Mouse (Mus musculus): ENCODE data around the gene Bcr. TPM values are rescaled to one million over a fixed set of nuclear protein-coding genes. Genes with fewer than 3 reads are reported as not detected.

Gene Bcr
- polyA plus RNA-seq, 1 experiment from 2014 or later = 7.5 TPM

- Histone ChIP-seq H3K9ac (no peak overlapping the region), H3K27me3 (no peaks in the 10 kb centered on the region), H3K36me3 (no peaks in the 10 kb centered on the region), H3K4me1 (peaks cover 59% of the 10 kb centered on the region), H3K4me2 (no peak overlapping the region), H3K9me3 (no peaks in the 10 kb centered on the region), H3K4me3 (no peak overlapping the region), H3K27ac (peak overlapping the region; percentile 44; the same call in 1 of the 2 replicates)
- WGBS = 57% methylated on average over 7 of the region's 7 CpGs
- no peak for ATAC-seq (ENCODE audit: insufficient number of reproducible peaks, low FRiP score, low TSS enrichment, low read depth)
These were observed 39.9 kb downstream of the Bcr start for GRCm38 (mm10) chr10:75100298-75100697.

DNA sequence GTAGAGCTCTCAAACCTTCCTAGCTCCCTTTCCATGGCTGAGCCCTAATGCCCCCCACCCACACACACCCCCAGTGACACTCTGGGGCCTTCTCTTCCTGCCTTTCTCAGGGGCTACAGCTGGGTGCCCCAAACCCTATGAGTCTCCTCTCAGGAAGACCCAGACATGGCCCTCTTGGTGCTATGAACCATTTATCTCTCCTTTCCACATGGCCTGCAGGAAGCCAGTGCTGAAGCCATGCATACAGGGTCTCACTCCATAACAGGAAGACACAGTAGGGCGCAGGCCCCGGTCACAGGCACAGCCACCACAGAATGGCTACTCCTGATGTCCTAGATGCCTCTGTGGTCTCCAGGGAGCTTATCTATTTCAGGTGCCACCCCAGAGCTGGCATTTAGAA lies 43.1 kb downstream of the Bcr start:
- no peak for ATAC-seq (ENCODE audit: insufficient number of reproducible peaks, low FRiP score, low TSS enrichment, low read depth)
- Histone ChIP-seq H3K27me3 (no peaks in the 10 kb centered on the region), H3K9ac (no peak overlapping the region), H3K36me3 (no peaks in the 10 kb centered on the region), H3K4me3 (no peak overlapping the region), H3K4me1 (peaks cover 64% of the 10 kb centered on the region), H3K27ac (no peak overlapping the region), H3K9me3 (no peaks in the 10 kb centered on the region), H3K4me2 (no peak overlapping the region)
- WGBS = 83% methylated on average over 2 of the region's 2 CpGs

- H3K9ac ChIP-seq = no peak overlapping the region
- no peak overlapping the region for H3K4me2 ChIP-seq
- 43% methylated on average over 9 of the region's 9 CpGs for WGBS
- H3K4me3 ChIP-seq = no peak overlapping the region
- H3K4me1 ChIP-seq = peaks cover 55% of the 10 kb centered on the region
- no peaks in the 10 kb centered on the region for H3K36me3 ChIP-seq
- H3K9me3 ChIP-seq = no peaks in the 10 kb centered on the region
- ATAC-seq (ENCODE audit: insufficient number of reproducible peaks, low FRiP score, low TSS enrichment, low read depth) = no peak
- peak overlapping the region; percentile 60 for H3K27ac ChIP-seq
- no peaks in the 10 kb centered on the region for H3K27me3 ChIP-seq
These were observed 44.1 kb downstream of the Bcr start for GRCm38 (mm10) chr10:75104191-75105098.

DNA sequence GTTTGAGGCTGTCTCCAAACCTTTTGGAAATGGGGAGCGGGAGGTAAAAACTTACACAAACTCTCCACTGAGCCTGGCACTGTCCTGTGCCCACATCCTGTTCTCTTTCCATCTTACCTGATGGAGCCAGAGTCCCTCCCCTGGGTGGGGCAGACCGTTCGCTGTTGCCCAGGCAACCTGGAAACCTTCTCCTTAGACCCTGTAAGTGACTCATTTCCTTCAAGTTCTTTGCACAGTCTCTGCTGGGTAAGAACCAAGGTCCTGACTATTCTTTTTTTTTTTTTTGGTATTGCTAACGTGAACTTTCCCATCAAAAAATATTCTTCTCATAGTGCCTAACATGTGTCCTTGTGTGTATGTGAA lies 44.7 kb downstream of the Bcr start:
- Histone ChIP-seq H3K27ac (0 out of 2 replicates have a peak overlapping the region, but pooled peaks have one; percentile 60), H3K9me3 (no peaks in the 10 kb centered on the region), H3K27me3 (no peaks in the 10 kb centered on the region), H3K9ac (no peak overlapping the region), H3K4me1 (peaks cover 55% of the 10 kb centered on the region), H3K4me2 (no peak overlapping the region), H3K4me3 (no peak overlapping the region), H3K36me3 (no peaks in the 10 kb centered on the region)
- no peak for ATAC-seq (ENCODE audit: insufficient number of reproducible peaks, low FRiP score, low TSS enrichment, low read depth)
- WGBS = 56% methylated on average over 4 of the region's 4 CpGs

- ATAC-seq (ENCODE audit: insufficient number of reproducible peaks, low FRiP score, low TSS enrichment, low read depth) = no peak
- 82% methylated on average over 5 of the region's 5 CpGs for WGBS
- no peaks in the 10 kb centered on the region for H3K27me3 ChIP-seq
- no peak overlapping the region for H3K27ac ChIP-seq
- H3K4me3 ChIP-seq = no peak overlapping the region
- H3K4me2 ChIP-seq = no peak overlapping the region
- H3K4me1 ChIP-seq = peaks cover 51% of the 10 kb centered on the region
- no peaks in the 10 kb centered on the region for H3K36me3 ChIP-seq
- H3K9ac ChIP-seq = no peak overlapping the region
- no peaks in the 10 kb centered on the region for H3K9me3 ChIP-seq
These were observed 45.3 kb downstream of the Bcr start for GRCm38 (mm10) chr10:75105687-75106086.

DNA sequence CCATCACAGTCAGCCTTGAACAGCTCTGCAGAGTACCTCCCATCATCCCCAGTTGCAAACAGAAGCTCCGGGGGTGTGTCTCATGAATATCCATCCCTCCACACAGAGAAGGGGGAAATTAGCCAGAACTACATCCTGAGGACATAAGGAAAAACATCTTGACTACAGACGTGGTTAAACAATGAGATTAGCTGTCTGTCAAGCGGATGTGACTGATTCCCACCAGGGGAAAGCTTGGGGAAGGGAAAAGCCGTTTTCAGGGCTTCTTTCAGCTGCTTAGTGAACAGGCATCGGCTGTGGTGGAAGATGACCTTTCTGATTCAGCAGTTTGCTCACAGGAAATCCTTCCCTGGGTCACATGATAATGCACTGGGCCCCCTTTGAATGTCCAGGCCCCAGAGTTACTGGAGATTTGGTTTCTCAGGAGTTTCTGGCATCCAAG lies 46.6 kb downstream of the Bcr start:
- 33% methylated on average over 5 of the region's 5 CpGs for WGBS
- peaks cover 58% of the 10 kb centered on the region for H3K4me1 ChIP-seq
- ATAC-seq (ENCODE audit: insufficient number of reproducible peaks, low FRiP score, low TSS enrichment, low read depth) = no peak

GRCm38 (mm10) chr10:75108092-75108491 lies 47.7 kb downstream of the Bcr start:
- WGBS = 72% methylated on average over 3 of the region's 3 CpGs
- Histone ChIP-seq H3K27ac (no peak overlapping the region), H3K27me3 (no peaks in the 10 kb centered on the region), H3K9me3 (no peaks in the 10 kb centered on the region), H3K4me1 (peaks cover 65% of the 10 kb centered on the region), H3K36me3 (no peaks in the 10 kb centered on the region), H3K9ac (no peak overlapping the region), H3K4me2 (no peak overlapping the region), H3K4me3 (no peak overlapping the region)
- no peak for ATAC-seq (ENCODE audit: insufficient number of reproducible peaks, low FRiP score, low TSS enrichment, low read depth)

More for the DNA sequence above, 46.6 kb downstream of the Bcr start:
- Histone ChIP-seq H3K9me3 (no peaks in the 10 kb centered on the region), H3K4me2 (no peak overlapping the region), H3K27ac (peak overlapping the region; percentile 54; the same call in 1 of the 2 replicates), H3K36me3 (no peaks in the 10 kb centered on the region), H3K27me3 (no peaks in the 10 kb centered on the region), H3K9ac (no peak overlapping the region), H3K4me3 (no peak overlapping the region)

DNA sequence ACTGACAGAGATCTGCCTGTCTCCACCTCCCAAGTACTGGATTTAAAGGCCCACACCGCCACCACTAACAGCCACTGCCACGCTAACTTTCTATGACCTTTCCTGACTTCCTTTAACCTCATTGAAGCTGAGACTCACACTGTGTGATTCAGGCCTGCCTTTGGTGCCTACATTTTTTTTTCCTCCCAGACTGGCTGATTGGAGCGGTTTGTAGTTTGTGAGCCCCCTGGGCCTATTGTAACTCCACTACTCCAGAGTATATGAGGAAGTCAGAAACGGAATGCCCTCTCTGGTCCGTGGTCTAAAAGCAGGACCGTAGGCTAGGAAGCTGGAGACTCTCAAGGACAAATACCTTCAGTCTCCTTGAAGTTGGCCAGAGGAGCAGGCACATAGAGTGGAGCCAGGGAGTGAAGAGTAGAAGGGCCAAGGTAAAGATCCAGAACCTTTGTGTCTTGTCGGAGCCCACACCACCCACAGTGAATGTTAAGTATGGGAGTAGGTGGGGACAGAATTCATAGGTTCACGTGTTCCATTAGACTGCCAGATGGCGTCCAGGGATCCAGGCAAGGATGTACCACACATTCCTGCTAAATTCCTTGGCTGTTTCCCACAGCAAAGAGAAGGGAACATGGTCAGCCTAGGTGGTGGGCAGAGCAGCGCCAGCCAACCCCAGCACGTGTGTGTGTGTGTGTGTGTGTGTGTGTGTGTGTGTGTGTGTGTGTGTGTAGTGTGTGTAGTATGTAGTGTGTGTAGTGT lies 51.2 kb downstream of the Bcr start:
- H3K9ac ChIP-seq = no peak overlapping the region
- H3K4me2 ChIP-seq = no peak overlapping the region
- peak; percentile 42; the same call in 1 of the 2 replicates for ATAC-seq (ENCODE audit: insufficient number of reproducible peaks, low FRiP score, low TSS enrichment, low read depth)
- no peaks in the 10 kb centered on the region for H3K27me3 ChIP-seq
- H3K27ac ChIP-seq = peak overlapping the region; percentile 73
- H3K36me3 ChIP-seq = no peaks in the 10 kb centered on the region
- peaks cover 58% of the 10 kb centered on the region for H3K4me1 ChIP-seq
- H3K4me3 ChIP-seq = no peak overlapping the region
- WGBS = 35% methylated on average over 11 of the region's 11 CpGs
- no peaks in the 10 kb centered on the region for H3K9me3 ChIP-seq

GRCm38 (mm10) chr10:75112405-75112804 lies 52.0 kb downstream of the Bcr start:
- H3K36me3 ChIP-seq = no peaks in the 10 kb centered on the region
- no peak overlapping the region for H3K4me2 ChIP-seq
- peak overlapping the region; percentile 73 for H3K27ac ChIP-seq
- H3K9me3 ChIP-seq = no peaks in the 10 kb centered on the region
- peaks cover 59% of the 10 kb centered on the region for H3K4me1 ChIP-seq
- H3K9ac ChIP-seq = no peak overlapping the region
- no peak overlapping the region for H3K4me3 ChIP-seq
- H3K27me3 ChIP-seq = no peaks in the 10 kb centered on the region
- WGBS = 38% methylated on average over 3 of the region's 3 CpGs
- ATAC-seq (ENCODE audit: insufficient number of reproducible peaks, low FRiP score, low TSS enrichment, low read depth) = 0 out of 2 replicates have a peak, but pooled peaks have one; percentile 17

GRCm38 (mm10) chr10:75113620-75114019 lies 53.2 kb downstream of the Bcr start:
- H3K9me3 ChIP-seq = no peaks in the 10 kb centered on the region
- H3K36me3 ChIP-seq = no peaks in the 10 kb centered on the region
- H3K4me1 ChIP-seq = peaks cover 71% of the 10 kb centered on the region
- no peak overlapping the region for H3K9ac ChIP-seq
- no peak overlapping the region for H3K27ac ChIP-seq
- no peak overlapping the region for H3K4me3 ChIP-seq
- ATAC-seq (ENCODE audit: insufficient number of reproducible peaks, low FRiP score, low TSS enrichment, low read depth) = no peak
- H3K4me2 ChIP-seq = no peak overlapping the region
- no peaks in the 10 kb centered on the region for H3K27me3 ChIP-seq
- 80% methylated on average over 9 of the region's 9 CpGs for WGBS

GRCm38 (mm10) chr10:75115240-75115639 lies 54.8 kb downstream of the Bcr start:
- H3K27me3 ChIP-seq = no peaks in the 10 kb centered on the region
- H3K9ac ChIP-seq = no peak overlapping the region
- no peak overlapping the region for H3K4me3 ChIP-seq
- peak overlapping the region; percentile 77 for H3K27ac ChIP-seq
- H3K4me2 ChIP-seq = no peak overlapping the region
- H3K9me3 ChIP-seq = no peaks in the 10 kb centered on the region
- no peaks in the 10 kb centered on the region for H3K36me3 ChIP-seq
- no peak for ATAC-seq (ENCODE audit: insufficient number of reproducible peaks, low FRiP score, low TSS enrichment, low read depth)
- WGBS = 58% methylated on average over 5 of the region's 5 CpGs
- peaks cover 79% of the 10 kb centered on the region for H3K4me1 ChIP-seq

Data from limb, embryonic 15.5 days (tissue).